Mouse (Mus musculus): Measurements from ENCODE around the gene Epo. TPM values are rescaled to one million over a fixed set of nuclear protein-coding genes. Genes with fewer than 3 reads are reported as not detected.

Gene Epo
- polyA plus RNA-seq, 1 experiment from 2014 or later, result not detected

GRCm38 (mm10) chr5:137526192-137526936, 6.7 kb downstream of the Epo start:
- H3K9ac ChIP-seq, result no peak overlapping the region
- no peak overlapping the region for H3K4me3 ChIP-seq
- ATAC-seq (ENCODE audit: insufficient number of reproducible peaks, low FRiP score, low TSS enrichment, low read depth), result no peak
- H3K4me2 ChIP-seq, result no peak overlapping the region
- no peaks in the 10 kb centered on the region for H3K27me3 ChIP-seq
- peaks cover 49% of the 10 kb centered on the region for H3K4me1 ChIP-seq
- peak overlapping the region; percentile 50 for H3K27ac ChIP-seq
- peaks cover 84% of the 10 kb centered on the region for H3K36me3 ChIP-seq
- 48% methylated on average over 16 of the region's 16 CpGs for WGBS
- no peaks in the 10 kb centered on the region for H3K9me3 ChIP-seq

GRCm38 (mm10) chr5:137525511-137525910, 7.5 kb downstream of the Epo start:
- WGBS, result 75% methylated on average over 16 of the region's 16 CpGs
- Histone ChIP-seq H3K27me3 (no peaks in the 10 kb centered on the region), H3K36me3 (peaks cover 93% of the 10 kb centered on the region), H3K9me3 (no peaks in the 10 kb centered on the region), H3K9ac (no peak overlapping the region), H3K4me2 (no peak overlapping the region), H3K4me3 (no peak overlapping the region), H3K27ac (peak overlapping the region; percentile 50), H3K4me1 (peaks cover 46% of the 10 kb centered on the region)
- ATAC-seq (ENCODE audit: insufficient number of reproducible peaks, low FRiP score, low TSS enrichment, low read depth), result no peak

- H3K9ac ChIP-seq, result no peak overlapping the region
- H3K27me3 ChIP-seq, result no peaks in the 10 kb centered on the region
- no peaks in the 10 kb centered on the region for H3K9me3 ChIP-seq
- peaks cover 37% of the 10 kb centered on the region for H3K4me1 ChIP-seq
- 87% methylated on average over 10 of the region's 13 CpGs for WGBS
- no peak overlapping the region for H3K4me3 ChIP-seq
- no peak overlapping the region for H3K4me2 ChIP-seq
- peaks cover 95% of the 10 kb centered on the region for H3K36me3 ChIP-seq
- peak overlapping the region; percentile 50 for H3K27ac ChIP-seq
- ATAC-seq (ENCODE audit: insufficient number of reproducible peaks, low FRiP score, low TSS enrichment, low read depth), result no peak
Measured at GRCm38 (mm10) chr5:137524671-137525070, 8.4 kb downstream of the Epo start.

- Histone ChIP-seq H3K36me3 (peaks cover 95% of the 10 kb centered on the region), H3K9ac (no peak overlapping the region), H3K27me3 (no peaks in the 10 kb centered on the region), H3K27ac (peak overlapping the region; percentile 48; the same call in 1 of the 2 replicates), H3K4me2 (no peak overlapping the region), H3K4me3 (no peak overlapping the region), H3K9me3 (no peaks in the 10 kb centered on the region), H3K4me1 (peaks cover 32% of the 10 kb centered on the region)
- no peak for ATAC-seq (ENCODE audit: insufficient number of reproducible peaks, low FRiP score, low TSS enrichment, low read depth)
- WGBS, result 81% methylated on average over 8 of the region's 8 CpGs
Measured at GRCm38 (mm10) chr5:137524251-137524515, 8.9 kb downstream of the Epo start.

- Histone ChIP-seq H3K4me1 (peaks cover 31% of the 10 kb centered on the region), H3K9me3 (no peaks in the 10 kb centered on the region), H3K4me3 (no peak overlapping the region), H3K27me3 (no peaks in the 10 kb centered on the region), H3K36me3 (peaks cover 95% of the 10 kb centered on the region), H3K4me2 (no peak overlapping the region), H3K27ac (peak overlapping the region; percentile 63; the same call in 1 of the 2 replicates), H3K9ac (no peak overlapping the region)
- 81% methylated on average over 25 of the region's 25 CpGs for WGBS
- no peak for ATAC-seq (ENCODE audit: insufficient number of reproducible peaks, low FRiP score, low TSS enrichment, low read depth)
Measured at GRCm38 (mm10) chr5:137523396-137524250, 9.4 kb downstream of the Epo start.

GRCm38 (mm10) chr5:137522711-137523110, 10.3 kb downstream of the Epo start:
- Histone ChIP-seq H3K4me3 (no peak overlapping the region), H3K36me3 (peaks cover 90% of the 10 kb centered on the region), H3K27me3 (no peaks in the 10 kb centered on the region), H3K4me1 (peaks cover 22% of the 10 kb centered on the region), H3K9me3 (no peaks in the 10 kb centered on the region), H3K4me2 (no peak overlapping the region), H3K9ac (no peak overlapping the region), H3K27ac (no peak overlapping the region)
- WGBS, result 71% methylated on average over 11 of the region's 11 CpGs
- ATAC-seq (ENCODE audit: insufficient number of reproducible peaks, low FRiP score, low TSS enrichment, low read depth), result no peak

- WGBS, result 80% methylated on average over 9 of the region's 9 CpGs
- Histone ChIP-seq H3K9ac (no peak overlapping the region), H3K36me3 (peaks cover 87% of the 10 kb centered on the region), H3K4me1 (peaks cover 17% of the 10 kb centered on the region), H3K9me3 (no peaks in the 10 kb centered on the region), H3K27me3 (no peaks in the 10 kb centered on the region), H3K4me3 (no peak overlapping the region), H3K4me2 (no peak overlapping the region), H3K27ac (no peak overlapping the region)
- ATAC-seq (ENCODE audit: insufficient number of reproducible peaks, low FRiP score, low TSS enrichment, low read depth), result no peak
Measured at GRCm38 (mm10) chr5:137521861-137522260, 11.2 kb downstream of the Epo start.

- no peak overlapping the region for H3K4me3 ChIP-seq
- H3K9me3 ChIP-seq, result no peaks in the 10 kb centered on the region
- H3K4me1 ChIP-seq, result peaks cover 4% of the 10 kb centered on the region
- WGBS, result 90% methylated on average over 27 of the region's 27 CpGs
- no peak for ATAC-seq (ENCODE audit: insufficient number of reproducible peaks, low FRiP score, low TSS enrichment, low read depth)
- H3K36me3 ChIP-seq, result peaks cover 70% of the 10 kb centered on the region
- no peak overlapping the region for H3K9ac ChIP-seq
- H3K27me3 ChIP-seq, result no peaks in the 10 kb centered on the region
- no peak overlapping the region for H3K4me2 ChIP-seq
- no peak overlapping the region for H3K27ac ChIP-seq
Measured at GRCm38 (mm10) chr5:137519691-137520550, 13.1 kb downstream of the Epo start.

GRCm38 (mm10) chr5:137518436-137518835, 14.6 kb downstream of the Epo start, which contains the start of gene Gigyf1:
Gigyf1 (plus strand) TSS chr5:137518548.
- Histone ChIP-seq H3K9me3 (no peaks in the 10 kb centered on the region), H3K27me3 (no peaks in the 10 kb centered on the region), H3K36me3 (peaks cover 55% of the 10 kb centered on the region), H3K4me2 (no peak within 1 kb of the TSS), H3K9ac (no peak within 1 kb of the TSS), H3K27ac (no peak within 1 kb of the TSS), H3K4me3 (no peak within 1 kb of the TSS), H3K4me1 (peaks cover 12% of the 10 kb centered on the region)
- no peak for ATAC-seq (ENCODE audit: insufficient number of reproducible peaks, low FRiP score, low TSS enrichment, low read depth)
- 78% methylated on average over 5 of the region's 5 CpGs for WGBS

- Histone ChIP-seq H3K27ac (no peak overlapping the region), H3K27me3 (no peaks in the 10 kb centered on the region), H3K9ac (no peak overlapping the region), H3K4me2 (no peak overlapping the region), H3K4me3 (no peak overlapping the region), H3K4me1 (peaks cover 38% of the 10 kb centered on the region), H3K36me3 (peaks cover 19% of the 10 kb centered on the region), H3K9me3 (no peaks in the 10 kb centered on the region)
- 90% methylated on average over 3 of the region's 3 CpGs for WGBS
- no peak for ATAC-seq (ENCODE audit: insufficient number of reproducible peaks, low FRiP score, low TSS enrichment, low read depth)
Measured at GRCm38 (mm10) chr5:137514811-137515210, 18.2 kb downstream of the Epo start.

- Histone ChIP-seq H3K4me3 (no peak overlapping the region), H3K4me2 (no peak overlapping the region), H3K9me3 (no peaks in the 10 kb centered on the region), H3K36me3 (peaks cover 12% of the 10 kb centered on the region), H3K27ac (no peak overlapping the region), H3K27me3 (no peaks in the 10 kb centered on the region), H3K4me1 (peaks cover 41% of the 10 kb centered on the region), H3K9ac (no peak overlapping the region)
- ATAC-seq (ENCODE audit: insufficient number of reproducible peaks, low FRiP score, low TSS enrichment, low read depth), result no peak
- WGBS, result 85% methylated on average over 12 of the region's 12 CpGs
Measured at GRCm38 (mm10) chr5:137513951-137514721, 18.9 kb downstream of the Epo start.

Measured in limb, embryonic 15.5 days (tissue).